Mouse (Mus musculus) midbrain, embryonic 12.5 days (tissue): ENCODE results near the gene Cyp4a32. TPM values are rescaled to one million over a fixed set of nuclear protein-coding genes. Genes with fewer than 3 reads are reported as not detected.
"Not testable (repeated sequence)": the region's sequence is repeated elsewhere in the genome, so short reads cannot be mapped to it uniquely, and the experiment has no call there.

Experiments
- ATAC-seq: fragments of 200-750 bp; cut with Nextera tagmentation; 2 replicates; pipeline ENCODE4 v1.8.0; 2017; ENCODE audit warnings: low read depth, moderate TSS enrichment, moderate library complexity; ENCODE audit not compliant: low FRiP score
- H3K27ac ChIP-seq: fragments of 300-500 bp; sonication (generic); replicated peaks from 2 replicates; pipeline ENCODE4 v1.5.1; 2016; ENCODE audit warnings: mild to moderate bottlenecking
- H3K27me3 ChIP-seq: fragments of 300-500 bp; sonication (generic); 2 replicates; pipeline ENCODE4 v1.6.1; 2016; ENCODE audit warnings: mild to moderate bottlenecking
- H3K36me3 ChIP-seq: fragments of 300-500 bp; sonication (generic); 2 replicates; pipeline ENCODE4 v1.6.1; 2016
- H3K4me1 ChIP-seq: fragments of 300-500 bp; sonication (generic); 2 replicates; pipeline ENCODE4 v1.6.1; 2016
- H3K4me2 ChIP-seq: fragments of 300-500 bp; sonication (generic); replicated peaks from 2 replicates; pipeline ENCODE4 v1.6.1; 2016; ENCODE audit warnings: mild to moderate bottlenecking, moderate library complexity
- H3K4me3 ChIP-seq: fragments of 300-500 bp; sonication (generic); 2 replicates; pipeline ENCODE4 v1.5.1; 2016; ENCODE audit warnings: mild to moderate bottlenecking
- H3K9ac ChIP-seq: fragments of 300-500 bp; sonication (generic); replicated peaks from 2 replicates; pipeline ENCODE4 v1.6.1; 2016; ENCODE audit warnings: mild to moderate bottlenecking, moderate library complexity
- H3K9me3 ChIP-seq: fragments of 300-500 bp; sonication (generic); 2 replicates; pipeline ENCODE4 v1.6.1; 2016; ENCODE audit warnings: mild to moderate bottlenecking
- WGBS: fragments of 180-500 bp; shearing (Covaris S2); methylation state at CpG from one replicate; pipeline ENCODE4 v1.1.7; 2016; 5-methylcytosine and 5-hydroxymethylcytosine counted together
- polyA plus RNA-seq: library from polyadenylated mRNA; unstranded; fragments of >200 nt; fragmentation: Nextera tagmentation; extraction: Ambion mirVana; gene quantifications from 2 replicates; pipeline ENCODE4 v1.2.1, GENCODE M21; 2016

Gene Cyp4a32
- not detected in 2 replicates for polyA plus RNA-seq

DNA sequence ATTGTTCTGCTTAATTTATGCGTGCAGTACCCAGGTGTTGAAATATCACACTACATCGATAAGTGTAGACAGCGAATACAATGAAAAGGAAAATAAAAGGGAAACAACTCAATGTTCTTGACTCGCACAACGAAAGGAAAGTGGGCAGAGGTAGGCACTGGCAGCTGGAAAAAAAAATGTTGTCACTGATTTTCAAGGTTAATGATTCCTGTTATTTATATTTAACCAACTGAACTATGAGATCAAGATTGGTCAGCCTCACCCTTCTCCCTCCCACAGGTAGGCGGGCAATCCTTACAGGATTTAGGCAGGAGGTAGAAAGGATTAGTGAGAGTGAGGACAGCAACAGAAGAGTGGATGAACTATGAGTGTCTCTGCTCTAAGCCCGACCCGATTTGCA lies at the start of gene Cyp4a32:
Gene Cyp4a32, plus strand, starts transcription at position 359 of the 400 bp plus-strand sequence.
- not testable (repeated sequence) for H3K4me1 ChIP-seq, H3K27me3 ChIP-seq, H3K4me2 ChIP-seq, H3K4me3 ChIP-seq, ATAC-seq, H3K9me3 ChIP-seq, H3K36me3 ChIP-seq, H3K9ac ChIP-seq, H3K27ac ChIP-seq
- WGBS, result 89% methylated on average over 6 of the region's 8 CpGs

DNA sequence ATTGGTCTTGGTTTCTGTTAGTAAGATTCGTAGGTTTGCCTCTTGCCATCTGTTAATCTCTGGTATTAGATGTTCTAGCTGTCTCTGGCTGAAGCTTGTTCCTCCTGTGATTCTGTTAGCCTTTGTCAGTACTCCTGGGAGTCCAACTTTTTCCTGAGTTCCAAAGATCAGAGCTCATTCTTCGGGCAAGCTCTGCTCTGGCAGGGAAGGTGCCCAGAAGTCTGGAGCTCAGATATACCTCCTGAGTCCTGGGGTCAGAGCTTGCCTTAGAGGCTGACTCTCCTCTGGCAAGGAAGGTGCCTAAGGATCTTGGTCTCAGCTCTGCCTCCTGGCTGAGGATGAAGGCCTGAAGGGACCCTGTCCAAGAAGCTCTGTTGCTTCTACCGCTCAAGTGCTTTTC lies 48.0 kb upstream of the Cyp4a32 start:
- no peaks in the 10 kb centered on the region for H3K27me3 ChIP-seq

GRCm38 (mm10) chr4:115555513-115555912 lies 45.3 kb upstream of the Cyp4a32 start:
- Histone ChIP-seq H3K27ac (no peak overlapping the region), H3K4me1 (no peaks in the 10 kb centered on the region), H3K4me3 (no peak overlapping the region), H3K4me2 (no peak overlapping the region), H3K9ac (no peak overlapping the region), H3K27me3 (no peaks in the 10 kb centered on the region), H3K36me3 (no peaks in the 10 kb centered on the region), H3K9me3 (no peaks in the 10 kb centered on the region)
- 70% methylated on average over 2 of the region's 2 CpGs for WGBS
- no peak for ATAC-seq

More for the DNA sequence above, 48.0 kb upstream of the Cyp4a32 start:
- H3K9ac ChIP-seq, result no peak overlapping the region
- no peaks in the 10 kb centered on the region for H3K36me3 ChIP-seq
- no peak overlapping the region for H3K4me3 ChIP-seq
- no peak for ATAC-seq
- H3K4me2 ChIP-seq, result no peak overlapping the region
- H3K27ac ChIP-seq, result no peak overlapping the region
- no peaks in the 10 kb centered on the region for H3K4me1 ChIP-seq
- no peaks in the 10 kb centered on the region for H3K9me3 ChIP-seq
- 85% methylated on average over 3 of the region's 3 CpGs for WGBS

GRCm38 (mm10) chr4:115557861-115558561 lies 42.8 kb upstream of the Cyp4a32 start:
- Histone ChIP-seq H3K9ac (no peak overlapping the region), H3K27ac (no peak overlapping the region), H3K4me3 (no peak overlapping the region), H3K27me3 (no peaks in the 10 kb centered on the region), H3K4me2 (no peak overlapping the region), H3K4me1 (no peaks in the 10 kb centered on the region), H3K36me3 (no peaks in the 10 kb centered on the region), H3K9me3 (no peaks in the 10 kb centered on the region)
- no peak for ATAC-seq
- 50% methylated on average over 4 of the region's 4 CpGs for WGBS

DNA sequence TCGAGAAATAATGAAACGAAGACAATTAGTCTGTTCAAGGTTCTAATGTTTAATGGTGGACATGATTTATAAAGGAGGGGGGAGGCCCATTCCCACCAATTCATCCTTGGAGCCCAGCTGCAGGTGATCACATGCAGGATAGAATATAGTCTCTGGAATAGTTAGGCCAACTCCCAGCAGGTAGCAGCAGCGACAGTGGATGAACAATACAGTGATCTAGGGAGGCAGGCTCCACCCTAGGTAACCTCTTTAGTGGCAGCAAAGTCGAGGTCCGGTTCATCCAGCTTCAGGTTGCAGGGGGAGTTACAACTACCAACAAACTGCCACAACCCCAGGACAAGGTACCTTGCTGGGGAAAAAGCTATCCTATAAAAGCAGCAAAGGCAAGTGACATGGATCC lies 39.5 kb upstream of the Cyp4a32 start:
- not testable (repeated sequence) for H3K4me1 ChIP-seq, H3K9ac ChIP-seq, H3K27me3 ChIP-seq, H3K9me3 ChIP-seq, ATAC-seq, H3K4me3 ChIP-seq, H3K4me2 ChIP-seq, H3K27ac ChIP-seq, H3K36me3 ChIP-seq
- WGBS, result 61% methylated on average over 5 of the region's 5 CpGs

GRCm38 (mm10) chr4:115563401-115563800 lies 37.4 kb upstream of the Cyp4a32 start, which contains the start of gene Cyp4a31:
TSS of gene Cyp4a31 (plus strand) at chr4:115563649.
- no peak within 1 kb of the TSS for H3K27ac ChIP-seq
- H3K9me3 ChIP-seq, result no peaks in the 10 kb centered on the region
- no peaks in the 10 kb centered on the region for H3K27me3 ChIP-seq
- H3K36me3 ChIP-seq, result no peaks in the 10 kb centered on the region
- H3K4me3 ChIP-seq, result no peak within 1 kb of the TSS
- ATAC-seq, result no peak
- no peak within 1 kb of the TSS for H3K9ac ChIP-seq
- no peaks in the 10 kb centered on the region for H3K4me1 ChIP-seq
- no peak within 1 kb of the TSS for H3K4me2 ChIP-seq
- 78% methylated on average over 3 of the region's 3 CpGs for WGBS

DNA sequence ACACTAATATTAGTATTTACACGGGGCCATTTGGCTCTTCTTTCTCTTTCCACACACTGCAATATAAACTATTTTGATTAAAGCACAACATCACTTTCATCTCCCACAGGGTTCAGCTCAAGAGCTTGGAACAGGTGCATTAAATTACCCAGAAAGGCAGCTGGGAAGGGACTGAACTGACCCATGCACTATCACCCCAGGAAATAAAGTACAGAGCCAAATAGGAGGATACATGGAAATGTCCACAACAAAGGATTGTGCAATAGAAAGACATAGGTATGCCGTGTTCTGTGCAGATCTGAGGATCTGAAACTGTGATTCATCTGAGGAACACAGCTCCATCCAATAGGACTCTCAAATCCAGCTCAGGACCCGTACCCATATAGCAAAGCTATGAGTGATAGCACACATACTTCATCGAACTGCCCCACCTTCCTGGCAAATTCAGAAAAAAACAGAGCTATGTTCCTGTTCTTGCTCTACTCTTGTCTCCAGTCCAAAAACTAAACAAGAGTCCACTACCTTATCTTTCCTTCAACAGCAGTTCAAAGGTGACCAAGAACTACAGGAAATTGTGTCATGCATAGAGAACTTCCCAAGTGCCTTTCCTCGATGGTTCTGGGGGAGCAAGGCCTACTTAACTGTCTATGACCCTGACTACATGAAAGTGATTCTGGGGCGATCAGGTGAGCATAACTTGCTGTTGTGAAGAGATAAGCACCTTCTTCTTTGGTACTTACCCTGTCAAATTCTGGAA lies 36.1 kb upstream of the Cyp4a32 start:
- not testable (repeated sequence) for H3K4me3 ChIP-seq, H3K4me2 ChIP-seq, ATAC-seq, H3K27ac ChIP-seq, H3K36me3 ChIP-seq, H3K9me3 ChIP-seq, H3K9ac ChIP-seq, H3K4me1 ChIP-seq, H3K27me3 ChIP-seq
- WGBS, result 85% methylated on average over 6 of the region's 6 CpGs

DNA sequence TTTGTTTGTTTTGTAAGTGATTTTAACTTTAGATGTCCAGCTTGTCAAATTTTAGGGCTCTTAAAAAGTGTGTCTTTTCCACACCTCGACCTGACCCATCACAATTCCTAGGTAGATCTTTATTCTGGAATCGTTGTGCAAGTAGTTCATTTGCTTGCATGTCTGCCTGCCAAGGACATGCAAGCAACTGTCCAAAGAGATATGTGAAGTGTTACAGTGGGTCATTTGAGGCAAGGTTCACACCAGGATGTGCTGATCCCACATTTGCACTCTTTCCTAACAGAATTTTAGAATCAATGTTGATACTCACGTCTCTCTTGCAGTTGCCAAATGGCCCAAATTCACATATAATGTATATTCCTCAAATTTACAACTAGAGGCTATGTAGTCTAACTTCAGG lies 25.5 kb upstream of the Cyp4a32 start:
- ATAC-seq, result no peak
- Histone ChIP-seq H3K36me3 (no peaks in the 10 kb centered on the region), H3K4me1 (no peaks in the 10 kb centered on the region), H3K4me3 (no peak overlapping the region), H3K27ac (no peak overlapping the region), H3K9me3 (no peaks in the 10 kb centered on the region), H3K4me2 (no peak overlapping the region), H3K27me3 (no peaks in the 10 kb centered on the region), H3K9ac (no peak overlapping the region)
- 86% methylated on average over 3 of the region's 3 CpGs for WGBS

- H3K9me3 ChIP-seq, result no peaks in the 10 kb centered on the region
- 76% methylated on average over 2 of the region's 2 CpGs for whole genome bisulfite sequencing
- H3K4me1 ChIP-seq, result no peaks in the 10 kb centered on the region
- H3K4me3 ChIP-seq, result no peak overlapping the region
- no peaks in the 10 kb centered on the region for H3K27me3 ChIP-seq
- H3K27ac ChIP-seq, result no peak overlapping the region
- no peaks in the 10 kb centered on the region for H3K36me3 ChIP-seq
- ATAC-seq, result no peak
- H3K4me2 ChIP-seq, result no peak overlapping the region
- no peak overlapping the region for H3K9ac ChIP-seq
Measured at GRCm38 (mm10) chr4:115575776-115576175, 25.0 kb upstream of the Cyp4a32 start.

DNA sequence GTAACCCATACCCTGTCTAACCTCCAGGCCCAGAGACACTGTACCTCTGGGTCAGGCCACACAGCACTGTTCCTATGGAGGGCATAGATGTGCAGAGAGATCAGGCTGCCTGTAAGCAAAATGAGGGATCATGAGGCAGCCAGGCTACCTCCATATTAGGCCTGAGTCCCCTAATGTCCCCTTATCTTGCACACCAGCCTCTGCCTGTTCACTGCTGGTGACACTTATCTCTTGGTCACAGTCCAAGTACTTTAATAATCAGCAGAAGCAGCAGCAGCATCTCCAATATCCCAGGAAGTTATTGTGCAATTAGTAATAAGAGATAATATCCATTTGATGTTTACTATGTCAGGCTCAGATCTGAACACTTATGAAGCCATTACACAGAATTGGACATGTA lies 17.7 kb upstream of the Cyp4a32 start:
- no peak for ATAC-seq
- H3K4me1 ChIP-seq, result no peaks in the 10 kb centered on the region
- H3K4me3 ChIP-seq, result no peak overlapping the region
- H3K9ac ChIP-seq, result no peak overlapping the region
- H3K27me3 ChIP-seq, result no peaks in the 10 kb centered on the region
- no peaks in the 10 kb centered on the region for H3K9me3 ChIP-seq
- H3K27ac ChIP-seq, result no peak overlapping the region
- no peak overlapping the region for H3K4me2 ChIP-seq
- no peaks in the 10 kb centered on the region for H3K36me3 ChIP-seq

DNA sequence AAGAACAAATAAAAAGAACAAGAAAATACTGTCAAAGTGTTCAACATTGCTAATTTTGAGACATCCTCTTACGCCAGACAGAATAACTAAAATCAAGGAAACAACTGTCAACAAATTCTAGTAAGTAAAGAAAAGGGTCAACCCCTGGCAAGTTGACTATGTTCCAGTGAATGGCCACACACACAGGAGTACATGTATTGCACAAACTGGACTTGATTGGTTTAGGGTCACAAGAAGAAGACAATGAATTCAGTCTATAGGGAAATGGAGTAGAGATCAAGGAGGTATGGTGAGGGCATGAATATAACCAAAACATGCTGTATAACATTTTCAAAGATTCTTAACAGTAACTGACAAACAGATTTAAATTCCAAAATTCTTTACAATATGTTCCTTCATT lies 4.4 kb upstream of the Cyp4a32 start:
- H3K9me3 ChIP-seq, result no peaks in the 10 kb centered on the region
- H3K9ac ChIP-seq, result no peak overlapping the region
- no peaks in the 10 kb centered on the region for H3K4me1 ChIP-seq
- H3K27me3 ChIP-seq, result no peaks in the 10 kb centered on the region
- H3K27ac ChIP-seq, result no peak overlapping the region
- H3K4me3 ChIP-seq, result no peak overlapping the region
- no peaks in the 10 kb centered on the region for H3K36me3 ChIP-seq
- 94% methylated on average over 1 of the region's 1 CpGs for WGBS
- ATAC-seq, result no peak
- H3K4me2 ChIP-seq, result no peak overlapping the region

- Histone ChIP-seq H3K4me1 (no peaks in the 10 kb centered on the region), H3K9ac (no peak overlapping the region), H3K4me3 (no peak overlapping the region), H3K27me3 (no peaks in the 10 kb centered on the region), H3K4me2 (no peak overlapping the region), H3K27ac (no peak overlapping the region), H3K9me3 (no peaks in the 10 kb centered on the region), H3K36me3 (no peaks in the 10 kb centered on the region)
- WGBS, result 89% methylated on average over 2 of the region's 2 CpGs
- ATAC-seq, result no peak
Measured at GRCm38 (mm10) chr4:115596824-115597336, 3.9 kb upstream of the Cyp4a32 start.
